Mouse (Mus musculus) ES-Bruce4 (cell line): ENCODE measurements around the gene Bex3.

ENCODE experiments used
- EP300 ChIP-seq: IDR thresholded peaks from 2 replicates; pipeline ENCODE4 v1.6.1; 2011; ENCODE audit warnings: low read depth, low read length; ENCODE audit not compliant: insufficient read depth
- POLR2A ChIP-seq: IDR thresholded peaks from one replicate; pipeline ENCODE4 v1.8.1; 2011; ENCODE audit warnings: low read length; ENCODE audit not compliant: insufficient read depth

DNA sequence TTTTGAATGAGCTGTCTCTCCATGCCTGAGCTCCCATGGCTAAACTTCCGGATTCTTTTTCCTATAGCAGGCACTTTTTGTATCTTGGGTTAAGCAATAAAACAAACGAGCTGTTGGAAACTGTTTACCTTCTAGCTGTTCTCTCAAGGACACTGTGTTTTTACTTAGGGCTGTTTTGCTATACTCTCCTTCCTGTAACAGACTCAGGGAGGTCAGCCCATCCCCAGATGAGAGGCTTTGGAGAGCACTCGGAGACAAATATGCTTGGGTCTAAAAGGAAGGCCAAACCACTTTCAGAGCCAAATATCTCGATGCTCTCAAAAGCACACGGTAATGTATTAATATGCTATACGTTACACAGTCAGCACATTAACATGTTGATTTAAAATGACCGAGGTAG lies 20.4 kb upstream of the Bex3 start:
- TF ChIP-seq EP300 = no peak
- no peak for TF ChIP-seq POLR2A
